Mouse (Mus musculus) layer of hippocampus, postnatal 36 days (tissue): ENCODE data around the gene Ext2. TPM values are rescaled to one million over a fixed set of nuclear protein-coding genes. Genes with fewer than 3 reads are reported as not detected.
A peak's percentile ranks its signal among the peaks of the same experiment; 100 is the strongest.

ENCODE experiments used
- DNase-seq, 2 experiments: peaks; one replicate each; pipeline ENCODE4 v3.0.0; 2022
- total RNA-seq, 2 experiments: library from RNA; stranded (reverse); gene quantifications; 2 replicates each; pipeline ENCODE4 v1.2.3; 2021

The Ext2 gene
- total RNA-seq, 2 experiments from 2014 or later = 49.6 to 55.9 TPM

DNA sequence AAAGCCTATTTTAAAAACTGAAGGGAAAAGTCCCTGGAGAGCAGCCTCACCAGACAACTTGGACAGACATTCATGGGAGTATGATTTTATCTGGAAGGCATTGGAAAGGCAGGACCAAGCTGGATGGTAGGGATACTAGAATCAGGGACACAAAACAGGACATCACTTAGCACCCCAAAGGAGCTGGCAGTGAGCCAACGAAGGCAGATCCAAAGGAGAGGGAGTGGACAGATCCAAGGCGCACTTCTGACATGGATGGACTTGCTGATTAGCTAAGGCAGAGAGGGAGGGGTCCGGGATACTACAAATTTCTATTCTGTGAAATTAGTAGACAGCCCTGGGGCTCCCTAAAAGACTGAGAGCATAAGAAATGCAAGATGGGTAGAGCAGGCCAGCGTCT lies 16.8 kb downstream of the Ext2 start:
- no peak for DNase-seq

GRCm38 (mm10) chr2:93805066-93805465 lies 17.3 kb downstream of the Ext2 start:
- no peak for DNase-seq

- no peak for DNase-seq
These were observed 19.4 kb downstream of the Ext2 start for GRCm38 (mm10) chr2:93802947-93803346.

DNA sequence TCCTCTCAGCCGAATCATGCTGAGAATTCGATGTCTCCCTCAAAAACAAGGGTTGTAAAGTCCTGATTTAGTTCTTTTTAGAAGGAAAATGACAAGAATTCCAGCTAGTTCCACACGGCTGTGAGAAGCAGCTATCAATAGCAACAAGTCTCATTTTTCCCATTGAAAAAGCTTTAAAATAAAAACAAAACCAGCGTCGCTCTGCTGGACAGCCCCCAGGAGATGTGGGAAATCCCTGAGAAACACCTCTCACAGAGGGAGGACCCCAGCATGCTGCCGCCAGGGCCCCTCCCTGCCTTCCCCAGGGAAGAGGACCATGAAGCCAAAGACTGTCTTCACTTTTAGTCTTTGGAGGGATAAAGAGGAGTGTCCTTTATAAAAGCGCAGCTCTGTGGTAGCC lies 21.3 kb downstream of the Ext2 start:
- no peak for DNase-seq

DNA sequence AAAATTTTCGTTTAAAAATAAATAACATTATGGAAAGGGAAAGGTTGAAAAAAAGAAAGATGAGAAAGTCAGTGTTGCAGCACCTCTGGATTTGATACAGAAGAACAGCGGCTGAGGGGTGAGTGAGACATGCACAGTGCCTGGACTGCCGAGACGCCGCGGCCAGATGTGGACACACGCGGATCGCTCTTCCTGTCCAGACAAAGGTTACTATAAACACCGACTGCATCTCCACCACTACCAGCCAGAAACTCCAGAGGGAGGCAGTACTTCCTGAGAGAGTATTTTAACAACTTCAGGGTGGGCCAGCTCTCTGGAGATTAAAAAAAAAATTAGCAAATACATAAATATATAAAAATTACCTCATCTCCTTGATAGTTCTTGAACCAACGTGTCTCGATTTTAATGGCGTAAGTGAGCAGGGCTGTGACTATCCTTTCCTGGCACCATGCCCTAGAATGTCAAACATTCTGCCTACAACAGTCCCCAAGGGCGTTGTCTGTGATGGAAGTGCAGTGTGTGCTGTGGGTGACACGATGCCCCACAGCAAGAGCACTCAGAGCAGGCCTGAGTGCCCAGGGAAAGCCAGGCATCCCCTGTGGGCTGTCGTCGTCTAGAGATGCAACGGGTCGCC lies 25.1 kb downstream of the Ext2 start:
- no peak for DNase-seq

GRCm38 (mm10) chr2:93794375-93794774 lies 28.0 kb downstream of the Ext2 start:
- no peak for DNase-seq

DNA sequence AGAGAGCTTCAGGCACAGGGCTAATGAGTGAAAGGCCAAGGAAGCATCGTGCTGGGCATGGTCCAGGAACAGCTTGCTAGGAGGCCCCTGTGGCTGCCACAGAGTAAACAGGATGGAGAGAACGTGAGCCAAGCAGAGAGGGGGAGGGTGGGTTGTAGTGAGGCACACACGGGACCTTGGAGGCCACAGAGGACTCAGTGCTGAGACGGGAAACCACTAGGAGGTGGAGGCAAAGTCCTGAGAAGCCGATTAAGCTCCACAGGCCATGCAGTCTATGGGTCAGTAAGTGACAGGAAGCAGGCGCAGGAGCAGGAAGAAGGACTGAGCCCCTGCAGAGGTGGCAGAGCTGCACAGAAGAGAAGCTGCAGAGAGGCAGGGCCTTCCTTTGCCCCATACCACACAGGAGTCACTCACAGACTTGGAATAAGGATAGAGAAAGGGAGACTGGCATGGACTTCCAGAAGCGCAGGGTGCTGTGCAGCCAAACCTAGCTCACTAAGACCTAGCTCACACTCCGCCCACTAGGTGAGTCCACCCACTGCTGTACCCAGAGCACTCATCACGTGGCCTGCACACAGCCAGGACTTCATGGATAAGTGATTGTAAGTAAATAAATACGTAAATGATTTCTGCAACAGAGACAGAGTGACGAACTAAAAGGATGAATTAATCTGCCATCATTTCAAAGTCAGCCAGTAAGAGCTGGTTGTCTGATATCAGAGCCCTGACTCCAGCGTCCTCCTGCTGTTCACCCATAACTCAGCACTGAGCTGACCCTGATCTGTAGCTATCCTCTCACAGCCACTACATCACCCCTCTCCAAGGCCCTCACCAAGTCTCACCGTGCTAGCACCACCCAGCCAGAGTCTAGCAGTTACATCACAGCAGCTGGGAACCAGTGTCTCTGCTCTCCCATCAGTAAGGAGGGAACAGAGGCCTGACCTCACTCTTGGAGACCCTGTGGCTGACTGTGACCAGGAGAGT lies 30.6 kb downstream of the Ext2 start:
- no peak for DNase-seq

GRCm38 (mm10) chr2:93790798-93791345 lies 31.5 kb downstream of the Ext2 start:
- no peak for DNase-seq

DNA sequence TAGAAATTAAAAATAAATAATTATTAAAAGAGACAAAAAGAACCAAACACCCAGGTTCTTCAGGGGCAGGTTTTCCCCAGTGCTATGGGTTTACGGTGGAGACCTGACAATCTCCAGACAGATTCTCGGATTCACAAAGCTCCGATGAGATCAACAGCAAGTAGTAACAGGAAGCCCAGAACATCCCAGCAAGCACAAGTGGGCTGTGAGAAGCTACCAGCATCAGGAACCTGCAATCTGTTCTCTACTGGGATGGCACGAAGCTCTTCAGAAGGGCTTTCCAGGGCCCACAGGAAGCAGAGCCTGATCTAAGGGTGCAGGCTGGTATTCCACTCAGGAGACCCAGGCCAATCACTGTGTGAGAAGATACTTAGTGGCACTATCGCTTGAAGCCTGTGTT lies 33.8 kb downstream of the Ext2 start:
- DNase-seq = no peak

DNA sequence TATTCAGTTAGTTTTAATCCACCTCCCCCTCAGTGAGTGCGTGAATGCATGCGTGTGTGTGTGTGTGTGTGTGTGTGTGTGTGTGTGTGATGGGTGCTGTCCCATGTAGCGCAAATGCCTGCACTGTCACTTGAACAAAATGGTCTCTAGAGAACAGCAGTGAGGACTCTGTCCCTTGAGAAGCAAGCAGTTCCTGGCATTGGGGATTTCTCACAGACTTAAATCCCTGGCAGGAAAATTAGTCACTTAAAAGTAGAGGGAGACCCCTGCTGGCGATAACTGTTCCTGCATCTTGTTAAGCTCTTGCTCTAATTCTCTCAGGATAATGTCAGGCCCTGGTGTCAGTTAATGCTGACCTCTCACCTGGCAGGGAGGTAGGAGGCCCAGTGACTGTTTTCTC lies 36.2 kb downstream of the Ext2 start:
- peak; percentile 68 to 79 for DNase-seq

DNA sequence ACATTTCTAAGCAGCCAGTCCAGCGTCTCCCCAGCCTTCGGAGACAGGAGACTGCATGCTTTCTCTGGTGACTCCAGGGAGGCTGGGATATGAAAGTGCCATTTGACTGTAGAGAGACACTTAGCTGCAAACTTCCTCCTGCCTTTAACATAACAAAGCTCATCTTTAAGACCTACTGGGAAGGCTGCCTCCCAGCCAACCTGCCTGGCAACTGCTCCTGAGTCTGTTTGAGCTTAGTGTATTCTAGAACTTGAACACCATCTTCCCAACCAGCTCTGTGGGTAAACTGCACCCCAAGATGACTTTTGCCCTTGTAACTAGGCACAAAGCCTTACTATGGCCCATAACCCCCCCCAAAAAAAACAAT lies 37.0 kb downstream of the Ext2 start:
- no peak for DNase-seq

DNA sequence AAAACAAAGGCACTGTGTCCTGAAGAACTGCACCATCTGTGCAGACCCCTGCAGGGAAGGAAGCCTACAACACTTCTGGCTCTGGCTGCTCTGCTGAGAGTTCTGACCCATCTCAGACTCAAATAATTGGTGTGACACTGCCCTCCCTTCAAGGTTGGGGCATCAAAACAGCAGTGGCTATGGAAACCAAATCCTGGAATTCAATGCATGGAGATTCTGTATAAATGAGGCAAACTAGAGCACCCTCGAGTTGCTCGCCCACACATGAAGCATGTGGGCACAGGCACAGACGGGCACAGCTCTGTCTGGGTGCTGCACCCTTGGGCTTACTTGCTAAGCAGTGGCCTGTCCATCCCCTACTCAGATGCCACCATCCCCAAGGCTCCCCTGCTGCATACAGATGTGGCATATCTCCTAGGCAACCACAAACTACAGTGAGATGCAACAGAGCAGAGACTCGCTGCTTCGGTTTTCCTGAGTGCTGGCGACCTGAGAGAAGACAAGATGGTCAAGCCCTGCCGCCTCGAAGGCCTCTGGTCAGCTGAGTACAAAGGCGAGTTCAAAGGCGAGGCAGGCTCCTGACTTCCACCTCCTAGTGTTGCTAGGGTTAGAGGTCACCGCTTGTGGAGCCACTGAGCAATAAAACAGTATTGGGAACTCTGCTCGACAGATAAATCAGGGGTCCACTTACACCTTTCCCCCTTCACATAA lies 37.5 kb downstream of the Ext2 start:
- DNase-seq = no peak

DNA sequence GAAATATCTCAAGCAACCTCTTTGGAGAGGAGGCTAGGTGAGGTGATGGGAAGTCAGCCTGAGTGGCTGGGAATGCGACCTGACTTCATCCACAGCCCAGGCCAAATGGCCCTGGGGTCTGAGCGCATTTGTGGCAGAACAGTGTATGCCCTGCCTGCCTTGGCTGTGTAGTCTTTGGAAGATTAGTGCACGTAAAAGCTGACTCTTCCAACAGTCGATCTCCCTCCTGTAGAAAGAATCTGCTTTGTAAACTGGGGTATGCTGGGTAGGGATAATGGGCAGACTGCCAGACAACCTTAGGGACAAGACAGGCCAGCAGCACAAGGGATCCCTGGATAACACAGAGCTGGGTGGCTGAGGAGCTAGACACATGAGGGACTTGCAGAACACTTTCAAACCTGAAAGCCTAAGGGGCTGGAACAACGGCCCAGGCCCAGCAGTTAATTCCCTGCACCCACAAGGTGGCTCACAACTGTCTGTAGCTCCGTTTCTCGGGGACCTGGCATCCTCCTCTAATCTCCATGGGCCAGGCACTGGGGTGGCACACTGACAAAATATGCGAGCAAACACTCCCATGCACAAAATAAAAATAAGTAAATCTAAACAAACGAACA lies 38.3 kb downstream of the Ext2 start:
- DNase-seq = no peak

- no peak for DNase-seq
These were observed 39.7 kb downstream of the Ext2 start for GRCm38 (mm10) chr2:93782682-93783081.

- DNase-seq = no peak
These were observed 40.2 kb downstream of the Ext2 start for GRCm38 (mm10) chr2:93782156-93782555.

- DNase-seq = no peak
These were observed 41.8 kb downstream of the Ext2 start for GRCm38 (mm10) chr2:93780528-93780927.

DNA sequence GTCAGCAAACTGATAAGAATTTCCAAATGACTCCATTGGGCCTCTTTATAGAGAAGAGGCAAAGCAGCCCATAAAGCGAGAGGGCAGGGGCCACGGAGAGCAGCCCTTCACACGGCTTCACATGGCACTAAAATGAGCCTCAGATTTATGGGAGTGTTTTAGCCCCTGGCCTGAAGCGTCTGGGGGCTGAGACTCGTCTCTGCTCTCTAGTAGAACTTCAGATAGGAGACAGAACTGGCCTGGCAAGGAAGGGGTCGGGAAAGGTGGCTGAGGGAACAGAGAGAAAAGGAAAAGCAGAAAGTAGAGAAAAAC lies 42.5 kb downstream of the Ext2 start:
- no peak for DNase-seq

- no peak for DNase-seq
These were observed 43.1 kb downstream of the Ext2 start for GRCm38 (mm10) chr2:93779081-93779896.

DNA sequence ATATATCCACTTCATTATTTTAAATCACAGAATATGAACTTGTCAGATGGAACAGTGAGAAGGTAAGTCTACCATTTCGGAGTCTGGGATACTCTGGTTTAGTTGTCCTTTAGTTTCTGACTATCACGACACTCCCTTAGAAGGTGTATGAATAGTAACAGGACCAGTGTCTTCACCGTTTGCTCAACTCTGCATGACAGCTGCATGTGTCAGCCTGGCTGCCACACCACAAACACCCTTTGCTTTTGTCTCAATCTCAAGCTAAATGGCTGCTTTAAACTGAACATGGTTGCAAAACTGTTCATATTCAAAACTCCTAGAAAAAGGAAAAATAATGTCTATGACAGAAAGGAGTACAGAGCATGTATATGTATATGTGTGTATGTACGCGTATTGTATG lies 43.8 kb downstream of the Ext2 start:
- no peak for DNase-seq

GRCm38 (mm10) chr2:93777056-93777430 lies 45.3 kb downstream of the Ext2 start:
- DNase-seq = no peak

- no peak for DNase-seq
These were observed 45.9 kb downstream of the Ext2 start for GRCm38 (mm10) chr2:93776267-93777055.
